Mouse (Mus musculus) erythroblast, embryonic 14.5 days (primary cell): ENCODE results near the gene Fam43b. TPM values are rescaled to one million over a fixed set of nuclear protein-coding genes. Genes with fewer than 3 reads are reported as not detected.

Experiments used
- H3K27me3 ChIP-seq: 2 replicates; pipeline ENCODE4 v1.6.1; 2012; ENCODE audit warnings: inconsistent platforms; ENCODE audit not compliant: control insufficient read depth
- H3K36me3 ChIP-seq: 2 replicates; pipeline ENCODE4 v1.6.1; 2012; ENCODE audit warnings: mild to moderate bottlenecking, inconsistent platforms; ENCODE audit not compliant: control insufficient read depth
- H3K4me1 ChIP-seq: 2 replicates; pipeline ENCODE4 v1.6.1; 2012; ENCODE audit warnings: inconsistent platforms; ENCODE audit not compliant: control insufficient read depth
- H3K4me3 ChIP-seq: replicated peaks from 2 replicates; pipeline ENCODE3; 2012; ENCODE audit warnings: moderate library complexity, mild to moderate bottlenecking, inconsistent platforms
- H3K9me3 ChIP-seq: 2 replicates; pipeline ENCODE4 v1.6.1; 2012; ENCODE audit warnings: low read length, inconsistent platforms, mixed read lengths; ENCODE audit not compliant: control insufficient read depth
- GATA1 ChIP-seq: IDR thresholded peaks from 2 replicates; pipeline ENCODE4 v1.6.1; 2012; ENCODE audit warnings: low read length, inconsistent platforms, mixed read lengths
- TAL1 ChIP-seq: IDR thresholded peaks from 3 replicates; pipeline ENCODE4 v1.6.1; 2012; ENCODE audit warnings: low read length, inconsistent platforms, mixed read lengths
- polyA plus RNA-seq: library from polyadenylated mRNA; stranded (reverse); fragments of >175 nt; gene quantifications from 2 replicates; pipeline ENCODE4 v1.2.3, GENCODE M21; 2012

Gene Fam43b
- polyA plus RNA-seq, 1 experiment: not detected

DNA sequence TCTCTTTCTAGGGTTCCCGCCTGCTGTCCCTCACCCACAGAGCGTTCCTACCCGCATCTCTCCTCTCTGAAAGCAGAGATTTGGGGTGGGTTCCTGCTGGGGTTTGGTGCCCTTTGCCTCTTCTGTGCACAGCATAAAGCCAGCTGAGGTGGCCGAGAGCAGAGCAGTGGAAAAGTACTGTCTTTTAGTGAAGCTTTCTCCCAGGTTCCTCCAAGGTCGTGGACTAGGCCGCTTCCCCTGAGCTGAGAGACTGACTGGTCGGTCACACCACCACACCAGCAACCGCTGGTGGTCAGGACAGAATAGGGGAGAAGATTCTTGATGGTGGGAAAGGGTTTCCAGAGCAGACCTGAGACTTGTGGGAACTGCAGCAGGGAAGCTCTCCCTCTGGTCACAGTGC, 383 bp upstream of the Fam43b start:
- Histone ChIP-seq H3K4me1 (no peaks in the 10 kb centered on the region), H3K4me3 (no peak overlapping the region), H3K9me3 (no peaks in the 10 kb centered on the region; the same call in 1 of the 2 replicates), H3K36me3 (no peaks in the 10 kb centered on the region), H3K27me3 (peaks cover 54% of the 10 kb centered on the region)
- TF ChIP-seq TAL1: no peak
- TF ChIP-seq GATA1: no peak

DNA sequence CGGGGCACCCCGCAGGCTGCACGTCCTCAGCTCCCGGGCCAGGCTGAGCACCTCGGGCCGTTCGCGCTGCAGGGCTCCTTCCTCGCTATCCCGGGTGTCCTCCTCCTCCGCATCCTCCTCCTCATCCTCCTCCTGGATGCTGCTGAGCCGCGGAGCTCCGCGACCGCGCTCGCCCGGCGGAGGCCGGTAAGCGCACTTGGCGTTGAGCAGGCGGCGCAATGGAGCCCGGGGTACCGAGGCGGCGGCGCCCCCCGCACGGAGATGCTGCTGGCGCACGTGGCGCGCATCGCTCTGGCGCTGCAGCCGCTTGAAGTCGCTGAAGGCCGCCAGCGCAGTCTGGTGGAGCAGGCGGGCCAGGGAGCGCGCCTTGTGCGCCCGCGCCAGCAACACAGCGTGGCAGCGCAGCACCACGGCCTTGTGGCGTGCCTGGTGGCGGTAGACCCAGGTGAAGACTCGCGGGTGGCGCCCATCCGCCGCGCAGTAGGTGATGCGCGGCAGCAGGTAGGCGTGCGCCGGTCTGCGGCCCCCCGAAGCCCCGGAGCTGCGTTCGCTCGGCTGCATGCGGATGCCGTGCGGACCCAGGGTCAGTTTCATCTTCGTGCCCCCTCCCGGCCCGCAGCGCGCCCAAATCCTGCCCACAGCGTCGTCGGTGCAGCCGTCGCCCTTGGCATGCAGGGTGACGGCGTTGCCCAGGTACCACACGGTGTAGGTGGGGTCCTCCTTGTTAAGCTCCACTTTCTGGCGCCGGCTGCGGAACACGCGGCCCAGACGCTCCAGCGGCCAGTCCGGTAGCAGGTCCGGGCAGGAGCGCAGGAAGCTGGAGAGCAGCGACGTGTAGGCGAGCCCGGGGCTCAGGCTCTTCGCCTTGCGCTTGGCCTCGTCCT, 999 bp downstream of the Fam43b start:
- Histone ChIP-seq H3K27me3 (peaks cover 54% of the 10 kb centered on the region), H3K9me3 (no peaks in the 10 kb centered on the region; the same call in 1 of the 2 replicates), H3K36me3 (no peaks in the 10 kb centered on the region), H3K4me3 (no peak overlapping the region), H3K4me1 (no peaks in the 10 kb centered on the region)
- no peak for TF ChIP-seq TAL1
- no peak for TF ChIP-seq GATA1

DNA sequence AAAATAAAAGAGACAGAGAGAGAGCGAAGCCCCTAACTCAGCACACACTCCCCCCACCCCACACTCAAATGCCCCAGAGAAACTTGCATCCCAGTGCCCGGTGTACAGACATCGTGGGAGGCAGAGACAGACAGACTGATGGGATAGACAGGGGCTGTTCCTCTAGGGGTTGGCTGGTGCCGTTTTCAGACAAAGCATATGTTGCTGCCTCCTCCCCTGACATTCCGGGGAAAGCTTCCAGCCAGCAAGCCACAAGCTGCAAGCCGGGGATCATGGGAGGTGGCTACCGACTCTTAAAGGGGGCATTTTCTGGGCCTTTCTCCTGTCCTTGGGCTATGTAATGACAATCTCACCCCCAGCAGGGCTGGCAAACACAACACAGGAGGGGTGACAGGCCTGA, 2.6 kb downstream of the Fam43b start:
- Histone ChIP-seq H3K27me3 (peaks cover 54% of the 10 kb centered on the region), H3K4me1 (no peaks in the 10 kb centered on the region), H3K9me3 (no peaks in the 10 kb centered on the region; the same call in 1 of the 2 replicates), H3K36me3 (no peaks in the 10 kb centered on the region), H3K4me3 (no peak overlapping the region)
- TF ChIP-seq GATA1 (no peak), TAL1 (no peak)

DNA sequence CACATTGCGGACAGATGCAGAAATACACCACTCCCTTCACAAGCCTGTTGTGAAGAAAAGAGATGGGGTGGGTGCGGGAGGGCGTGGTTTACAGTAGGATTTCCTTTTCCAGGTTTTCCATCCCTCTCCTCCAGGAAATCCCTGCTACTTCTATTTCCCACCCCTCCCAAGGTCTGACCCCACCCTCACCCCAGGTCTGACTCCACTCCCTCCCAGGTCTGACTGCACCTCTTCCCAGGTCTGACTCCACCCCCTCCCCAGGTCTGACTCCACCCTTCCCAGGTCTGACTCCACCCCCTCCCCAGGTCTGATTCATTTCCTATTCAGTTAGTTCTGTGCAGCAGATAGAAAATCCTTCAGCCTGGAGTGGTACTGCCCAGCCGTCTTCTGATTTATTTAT, 12.5 kb downstream of the Fam43b start:
- Histone ChIP-seq H3K4me1 (no peaks in the 10 kb centered on the region), H3K4me3 (no peak overlapping the region), H3K27me3 (no peaks in the 10 kb centered on the region; the same call in 1 of the 2 replicates), H3K36me3 (no peaks in the 10 kb centered on the region), H3K9me3 (no peaks in the 10 kb centered on the region)
- TF ChIP-seq TAL1 (no peak), GATA1 (no peak)

DNA sequence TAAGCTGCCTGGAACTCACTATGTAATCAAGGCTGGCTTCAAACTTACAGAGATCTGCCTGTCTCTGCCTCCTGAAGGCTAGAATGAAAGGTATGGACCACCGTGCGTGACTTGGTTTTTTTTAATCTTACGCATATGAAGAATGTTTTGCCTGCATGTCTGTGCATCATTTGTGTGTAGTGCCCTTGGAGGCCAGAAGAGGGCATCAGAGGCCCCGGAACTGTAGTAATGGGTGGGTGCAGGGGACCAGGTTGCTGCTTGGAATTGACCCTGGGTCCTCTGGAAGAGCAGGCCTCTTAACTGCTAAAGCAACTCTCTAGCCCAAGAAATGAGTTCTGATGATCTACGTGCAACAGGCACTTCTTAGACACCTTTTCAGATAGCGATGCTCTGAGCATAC, 13.9 kb downstream of the Fam43b start:
- Histone ChIP-seq H3K36me3 (no peaks in the 10 kb centered on the region), H3K27me3 (no peaks in the 10 kb centered on the region; the same call in 1 of the 2 replicates)

DNA sequence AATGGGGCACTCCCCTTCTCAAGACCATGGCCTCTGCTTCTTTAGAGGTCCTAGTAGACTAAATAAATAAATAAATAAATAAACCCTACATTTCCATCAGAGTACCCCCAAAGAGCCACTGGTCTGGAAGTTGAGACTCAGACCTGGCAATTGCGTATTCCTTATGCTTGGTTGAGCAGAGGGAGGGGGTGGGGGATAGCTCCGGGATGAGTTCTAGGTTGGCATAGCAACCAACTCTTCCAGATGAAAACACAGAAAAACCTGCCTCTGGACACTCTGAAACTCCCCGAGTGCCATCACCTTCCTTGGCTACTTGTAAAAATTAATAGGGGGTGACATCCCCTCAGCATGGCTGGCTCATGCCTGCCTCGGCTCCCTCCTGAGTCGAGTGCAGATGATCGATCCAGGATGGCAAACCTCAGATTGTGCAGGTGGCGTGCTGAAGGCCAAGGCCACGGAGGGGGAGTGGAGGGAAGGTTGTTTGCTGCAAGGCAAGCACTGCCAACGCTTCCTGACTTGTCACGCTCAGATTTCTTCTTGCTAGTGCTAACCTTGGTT, 16.1 kb downstream of the Fam43b start:
- H3K27me3 ChIP-seq: no peaks in the 10 kb centered on the region; the same call in 1 of the 2 replicates
- no peaks in the 10 kb centered on the region for H3K36me3 ChIP-seq
- H3K9me3 ChIP-seq: no peaks in the 10 kb centered on the region
- H3K4me3 ChIP-seq: no peak overlapping the region
- H3K4me1 ChIP-seq: no peaks in the 10 kb centered on the region
- no peak for TF ChIP-seq TAL1
- TF ChIP-seq GATA1: no peak

More for the DNA sequence above, 13.9 kb downstream of the Fam43b start:
- TF ChIP-seq GATA1 (no peak), TAL1 (no peak)
- no peak overlapping the region for H3K4me3 ChIP-seq
- H3K9me3 ChIP-seq: no peaks in the 10 kb centered on the region
- no peaks in the 10 kb centered on the region for H3K4me1 ChIP-seq

DNA sequence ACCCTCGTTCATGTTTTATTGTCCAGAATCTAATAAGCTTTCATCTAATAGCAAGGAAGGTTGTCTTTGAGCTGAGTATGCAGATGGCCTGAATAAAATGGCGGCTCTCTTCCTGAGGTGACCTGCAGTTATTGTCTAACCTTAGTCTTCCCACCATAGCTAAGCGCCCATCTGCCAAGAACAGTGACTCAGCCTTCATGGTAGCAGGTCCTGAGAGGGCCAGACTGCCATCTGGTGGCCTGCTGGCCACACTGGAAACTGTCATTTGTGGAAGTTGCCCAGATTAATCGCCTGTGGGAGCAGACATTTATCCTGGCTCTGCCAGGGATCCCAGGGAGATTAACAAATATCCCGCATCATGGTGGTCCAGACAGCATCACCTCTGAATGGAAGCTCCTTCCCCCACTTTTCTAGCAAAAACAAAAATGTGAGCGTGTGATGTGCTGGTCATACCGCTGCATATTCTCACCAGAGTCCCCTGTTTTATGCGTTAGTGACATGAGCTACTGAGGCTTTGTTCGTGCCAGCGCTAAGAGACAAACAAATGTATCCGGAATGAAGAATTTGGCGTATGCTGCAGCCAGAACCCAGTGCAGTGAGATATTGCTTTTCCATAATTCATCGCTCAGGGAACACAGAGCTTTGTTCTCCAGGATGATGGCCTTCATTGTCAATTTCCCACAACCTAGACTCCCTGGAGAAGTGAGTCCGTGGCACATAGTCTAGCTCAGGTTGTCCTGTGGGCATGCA, 17.1 kb downstream of the Fam43b start:
- no peaks in the 10 kb centered on the region for H3K9me3 ChIP-seq
- no peaks in the 10 kb centered on the region; the same call in 1 of the 2 replicates for H3K27me3 ChIP-seq
- no peaks in the 10 kb centered on the region for H3K36me3 ChIP-seq
- TF ChIP-seq TAL1 (no peak), GATA1 (no peak)
- H3K4me3 ChIP-seq: no peak overlapping the region
- no peaks in the 10 kb centered on the region for H3K4me1 ChIP-seq

DNA sequence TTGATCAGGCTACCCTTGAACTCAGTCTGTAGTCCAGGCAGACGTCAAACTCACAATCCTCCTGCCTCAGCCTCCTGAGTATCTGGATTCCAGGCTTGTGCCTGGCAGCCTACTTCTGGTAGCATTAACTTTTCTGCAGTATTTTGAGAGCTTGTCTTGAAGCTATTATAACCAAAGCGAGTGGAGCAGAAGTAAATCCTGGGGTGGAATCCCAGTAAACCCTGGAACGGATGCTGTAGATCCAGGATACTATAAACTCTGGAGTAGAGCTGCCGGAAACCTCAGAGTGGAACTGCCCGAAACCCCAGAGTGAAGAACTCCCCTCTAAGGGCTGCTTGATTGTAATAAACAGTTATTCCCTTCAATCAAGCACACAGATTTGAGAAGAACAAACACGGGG, 18.8 kb downstream of the Fam43b start:
- Histone ChIP-seq H3K9me3 (no peaks in the 10 kb centered on the region), H3K4me1 (no peaks in the 10 kb centered on the region), H3K36me3 (no peaks in the 10 kb centered on the region), H3K27me3 (no peaks in the 10 kb centered on the region; the same call in 1 of the 2 replicates), H3K4me3 (no peak overlapping the region)
- no peak for TF ChIP-seq GATA1
- TF ChIP-seq TAL1: no peak

DNA sequence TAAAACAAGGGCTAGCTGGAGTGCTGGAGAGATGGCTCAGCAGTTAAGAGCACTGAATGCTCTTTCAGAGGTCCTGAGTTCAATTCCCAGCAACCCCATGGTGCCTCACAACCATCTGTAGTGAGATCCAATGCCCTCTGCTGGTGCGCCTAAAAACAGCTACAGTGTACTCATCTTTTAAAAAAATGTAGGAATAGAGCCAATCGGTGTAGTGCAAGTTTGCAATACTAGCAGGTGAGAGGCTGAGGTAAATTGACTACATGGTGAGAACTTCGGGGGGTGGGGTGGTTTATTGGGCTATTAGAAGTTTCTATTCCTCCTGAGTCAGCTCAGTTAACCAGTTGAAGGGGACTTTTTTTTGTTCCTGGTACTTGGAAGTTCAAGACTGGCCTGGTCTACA, 21.2 kb downstream of the Fam43b start:
- H3K4me1 ChIP-seq: no peaks in the 10 kb centered on the region
- TF ChIP-seq TAL1: no peak
- no peak for TF ChIP-seq GATA1
- H3K27me3 ChIP-seq: no peaks in the 10 kb centered on the region
- H3K4me3 ChIP-seq: no peak overlapping the region
- H3K36me3 ChIP-seq: no peaks in the 10 kb centered on the region
- H3K9me3 ChIP-seq: no peaks in the 10 kb centered on the region
